Mouse (Mus musculus): ENCODE data around the gene Gm10260. TPM values are rescaled to one million over a fixed set of nuclear protein-coding genes. Genes with fewer than 3 reads are reported as not detected.
A peak's percentile ranks its signal among the peaks of the same experiment; 100 is the strongest.

The Gm10260 gene
- 1.7 and 1.9 TPM in 2 replicates for polyA plus RNA-seq (2014; fragmentation: Nextera tagmentation; extraction: Ambion mirVana)

DNA sequence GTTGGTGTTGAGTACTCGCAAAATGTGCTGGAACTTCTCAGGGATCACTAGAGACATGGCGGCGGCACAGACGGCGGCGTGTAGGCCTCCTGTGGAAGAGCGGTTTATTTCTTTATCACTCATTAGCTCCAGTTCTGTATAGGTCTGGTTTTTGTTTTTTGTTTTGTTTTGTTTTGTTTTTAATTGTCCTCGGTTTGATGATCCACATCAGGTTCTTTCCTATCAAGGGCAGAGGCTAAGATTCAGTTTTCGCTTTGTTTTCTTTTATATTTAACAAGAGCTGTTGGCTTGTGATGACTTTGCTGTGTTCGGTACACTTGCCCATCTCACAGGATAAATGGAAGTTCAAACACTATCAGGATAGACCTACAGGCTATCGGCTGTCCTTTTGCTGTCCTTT is at the start of gene Gm10260:
Gene Gm10260, minus strand, starts transcription at position 101 of the 400 bp plus-strand sequence.
- no peak within 1 kb of the TSS for H3K4me3 ChIP-seq (ENCODE audit: low read depth, low read length)

GRCm38 (mm10) chr13:97809828-97810227 is 49.4 kb upstream of the Gm10260 start:
- no peak overlapping the region for H3K4me3 ChIP-seq (ENCODE audit: low read depth, low read length)
- no peaks in the 10 kb centered on the region for H3K9me3 ChIP-seq (ENCODE audit: control insufficient read depth, low read length)
- no peaks in the 10 kb centered on the region for H3K36me3 ChIP-seq (ENCODE audit: control insufficient read depth, insufficient read depth, low read length)
- H3K4me2 ChIP-seq (ENCODE audit: low read depth, low read length), result no peak overlapping the region
- H3K4me1 ChIP-seq (ENCODE audit: control insufficient read depth, insufficient read depth, low read length), result no peaks in the 10 kb centered on the region
- H3K27me3 ChIP-seq (ENCODE audit: control insufficient read depth, insufficient read depth, low read length), result no peaks in the 10 kb centered on the region
- no peak overlapping the region for H3K9ac ChIP-seq (replicated peaks; ENCODE audit: low read depth, low read length)
- H3K27ac ChIP-seq (ENCODE audit: low read depth, low read length), result no peak overlapping the region
- ATAC-seq (ENCODE audit: low read depth), result no peak
- WGBS, result 91% methylated on average over 4 of the region's 4 CpGs

More for the DNA sequence above, at the start of gene Gm10260:
- no peaks in the 10 kb centered on the region for H3K27me3 ChIP-seq (ENCODE audit: control insufficient read depth, insufficient read depth, low read length)
- H3K4me1 ChIP-seq (ENCODE audit: control insufficient read depth, insufficient read depth, low read length), result 0 out of 2 replicates have a peak, but pooled peaks cover 4% of the 10 kb centered on the region
- ATAC-seq (ENCODE audit: low read depth), result no peak
- H3K4me2 ChIP-seq (ENCODE audit: low read depth, low read length), result no peak within 1 kb of the TSS
- WGBS, result 96% methylated on average over 10 of the region's 11 CpGs
- H3K9ac ChIP-seq (replicated peaks; ENCODE audit: low read depth, low read length), result no peak within 1 kb of the TSS
- H3K36me3 ChIP-seq (ENCODE audit: control insufficient read depth, insufficient read depth, low read length), result no peaks in the 10 kb centered on the region
- no peak within 1 kb of the TSS for H3K27ac ChIP-seq (ENCODE audit: low read depth, low read length)
- no peaks in the 10 kb centered on the region for H3K9me3 ChIP-seq (ENCODE audit: control insufficient read depth, low read length)

GRCm38 (mm10) chr13:97805907-97806306 is 45.5 kb upstream of the Gm10260 start:
- Histone ChIP-seq H3K9ac (replicated peaks; ENCODE audit: low read depth, low read length) (no peak overlapping the region), H3K27ac (ENCODE audit: low read depth, low read length) (no peak overlapping the region), H3K4me1 (ENCODE audit: control insufficient read depth, insufficient read depth, low read length) (no peaks in the 10 kb centered on the region), H3K9me3 (ENCODE audit: control insufficient read depth, low read length) (no peaks in the 10 kb centered on the region), H3K4me3 (ENCODE audit: low read depth, low read length) (no peak overlapping the region), H3K27me3 (ENCODE audit: control insufficient read depth, insufficient read depth, low read length) (no peaks in the 10 kb centered on the region), H3K36me3 (ENCODE audit: control insufficient read depth, insufficient read depth, low read length) (no peaks in the 10 kb centered on the region), H3K4me2 (ENCODE audit: low read depth, low read length) (no peak overlapping the region)
- ATAC-seq (ENCODE audit: low read depth), result no peak
- WGBS, result 92% methylated on average over 9 of the region's 9 CpGs

GRCm38 (mm10) chr13:97802386-97802785 is 42.0 kb upstream of the Gm10260 start:
- no peak overlapping the region for H3K4me2 ChIP-seq (ENCODE audit: low read depth, low read length)
- H3K27ac ChIP-seq (ENCODE audit: low read depth, low read length), result no peak overlapping the region
- H3K9me3 ChIP-seq (ENCODE audit: control insufficient read depth, low read length), result no peaks in the 10 kb centered on the region
- no peaks in the 10 kb centered on the region for H3K36me3 ChIP-seq (ENCODE audit: control insufficient read depth, insufficient read depth, low read length)
- no peak overlapping the region for H3K4me3 ChIP-seq (ENCODE audit: low read depth, low read length)
- no peak overlapping the region for H3K9ac ChIP-seq (replicated peaks; ENCODE audit: low read depth, low read length)
- WGBS, result 40% methylated on average over 4 of the region's 4 CpGs
- no peaks in the 10 kb centered on the region for H3K4me1 ChIP-seq (ENCODE audit: control insufficient read depth, insufficient read depth, low read length)
- no peaks in the 10 kb centered on the region for H3K27me3 ChIP-seq (ENCODE audit: control insufficient read depth, insufficient read depth, low read length)
- ATAC-seq (ENCODE audit: low read depth), result no peak

GRCm38 (mm10) chr13:97797462-97797861 is 37.0 kb upstream of the Gm10260 start:
- no peaks in the 10 kb centered on the region for H3K27me3 ChIP-seq (ENCODE audit: control insufficient read depth, insufficient read depth, low read length)
- H3K27ac ChIP-seq (ENCODE audit: low read depth, low read length), result no peak overlapping the region
- no peak overlapping the region for H3K4me2 ChIP-seq (ENCODE audit: low read depth, low read length)
- no peak for ATAC-seq (ENCODE audit: low read depth)
- no peaks in the 10 kb centered on the region for H3K36me3 ChIP-seq (ENCODE audit: control insufficient read depth, insufficient read depth, low read length)
- H3K9me3 ChIP-seq (ENCODE audit: control insufficient read depth, low read length), result no peaks in the 10 kb centered on the region
- no peaks in the 10 kb centered on the region for H3K4me1 ChIP-seq (ENCODE audit: control insufficient read depth, insufficient read depth, low read length)
- no peak overlapping the region for H3K9ac ChIP-seq (replicated peaks; ENCODE audit: low read depth, low read length)
- 24% methylated on average over 5 of the region's 5 CpGs for WGBS
- H3K4me3 ChIP-seq (ENCODE audit: low read depth, low read length), result no peak overlapping the region

- Histone ChIP-seq H3K27ac (ENCODE audit: low read depth, low read length) (no peak overlapping the region), H3K36me3 (ENCODE audit: control insufficient read depth, insufficient read depth, low read length) (no peaks in the 10 kb centered on the region), H3K4me2 (ENCODE audit: low read depth, low read length) (no peak overlapping the region), H3K4me1 (ENCODE audit: control insufficient read depth, insufficient read depth, low read length) (peaks cover 3% of the 10 kb centered on the region; the same call in 1 of the 2 replicates), H3K9ac (replicated peaks; ENCODE audit: low read depth, low read length) (no peak overlapping the region), H3K4me3 (ENCODE audit: low read depth, low read length) (no peak overlapping the region), H3K9me3 (ENCODE audit: control insufficient read depth, low read length) (no peaks in the 10 kb centered on the region), H3K27me3 (ENCODE audit: control insufficient read depth, insufficient read depth, low read length) (no peaks in the 10 kb centered on the region)
- WGBS, result 91% methylated on average over 1 of the region's 1 CpGs
- no peak for ATAC-seq (ENCODE audit: low read depth)
Measured at GRCm38 (mm10) chr13:97794780-97795179, 34.3 kb upstream of the Gm10260 start.

DNA sequence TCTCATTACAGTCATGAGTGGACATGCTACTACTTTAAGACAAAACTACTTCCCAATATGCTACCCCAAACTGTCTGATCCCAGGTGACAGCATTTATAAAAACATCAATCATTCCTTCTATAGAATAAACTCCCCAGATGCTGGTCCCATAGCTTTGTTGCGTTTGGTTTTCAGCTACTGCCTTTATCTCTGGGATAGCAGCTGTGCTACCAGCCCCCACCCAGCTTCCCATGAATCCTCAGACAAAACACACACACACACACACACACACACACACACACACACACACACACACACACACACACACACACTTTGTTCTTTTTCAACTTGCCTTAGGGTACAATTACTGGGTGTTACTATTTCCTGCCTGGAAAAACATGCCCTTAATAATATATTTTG is 33.5 kb upstream of the Gm10260 start:
- H3K27me3 ChIP-seq (ENCODE audit: control insufficient read depth, insufficient read depth, low read length), result no peaks in the 10 kb centered on the region
- H3K9ac ChIP-seq (replicated peaks; ENCODE audit: low read depth, low read length), result no peak overlapping the region
- no peaks in the 10 kb centered on the region for H3K36me3 ChIP-seq (ENCODE audit: control insufficient read depth, insufficient read depth, low read length)
- H3K9me3 ChIP-seq (ENCODE audit: control insufficient read depth, low read length), result no peaks in the 10 kb centered on the region
- H3K4me1 ChIP-seq (ENCODE audit: control insufficient read depth, insufficient read depth, low read length), result peaks cover 3% of the 10 kb centered on the region; the same call in 1 of the 2 replicates
- WGBS, result 30% methylated on average over 1 of the region's 1 CpGs
- no peak for ATAC-seq (ENCODE audit: low read depth)
- H3K4me2 ChIP-seq (ENCODE audit: low read depth, low read length), result no peak overlapping the region
- no peak overlapping the region for H3K27ac ChIP-seq (ENCODE audit: low read depth, low read length)
- H3K4me3 ChIP-seq (ENCODE audit: low read depth, low read length), result no peak overlapping the region

DNA sequence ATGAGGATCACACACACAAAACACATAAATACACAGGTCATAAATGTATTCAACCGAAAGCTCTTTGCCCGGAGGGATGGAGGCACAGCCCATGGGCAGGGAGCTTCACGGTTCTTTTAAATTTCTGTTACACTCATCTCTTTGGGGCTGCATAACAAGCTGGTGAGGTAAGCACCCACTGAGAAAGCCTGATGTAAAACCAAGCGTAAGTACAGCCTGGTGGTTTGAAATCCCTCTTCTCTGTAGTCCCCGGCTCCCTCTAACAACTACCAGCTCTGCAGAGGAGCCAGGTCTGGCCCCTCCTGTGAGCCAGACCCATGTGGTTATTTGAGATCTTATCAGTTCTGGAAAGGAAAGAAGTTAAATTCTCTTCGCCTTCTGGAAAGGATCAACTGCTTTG is 31.2 kb upstream of the Gm10260 start:
- H3K4me1 ChIP-seq (ENCODE audit: control insufficient read depth, insufficient read depth, low read length), result peaks cover 3% of the 10 kb centered on the region; the same call in 1 of the 2 replicates
- WGBS, result 29% methylated on average over 6 of the region's 6 CpGs
- H3K36me3 ChIP-seq (ENCODE audit: control insufficient read depth, insufficient read depth, low read length), result no peaks in the 10 kb centered on the region
- no peak overlapping the region for H3K9ac ChIP-seq (replicated peaks; ENCODE audit: low read depth, low read length)
- no peak overlapping the region for H3K27ac ChIP-seq (ENCODE audit: low read depth, low read length)
- ATAC-seq (ENCODE audit: low read depth), result peak; percentile 41; the same call in 1 of the 2 replicates
- no peaks in the 10 kb centered on the region for H3K9me3 ChIP-seq (ENCODE audit: control insufficient read depth, low read length)
- H3K4me3 ChIP-seq (ENCODE audit: low read depth, low read length), result no peak overlapping the region
- H3K4me2 ChIP-seq (ENCODE audit: low read depth, low read length), result no peak overlapping the region
- H3K27me3 ChIP-seq (ENCODE audit: control insufficient read depth, insufficient read depth, low read length), result no peaks in the 10 kb centered on the region

- Histone ChIP-seq H3K27ac (ENCODE audit: low read depth, low read length) (no peak overlapping the region), H3K9ac (replicated peaks; ENCODE audit: low read depth, low read length) (no peak overlapping the region), H3K4me1 (ENCODE audit: control insufficient read depth, insufficient read depth, low read length) (peaks cover 3% of the 10 kb centered on the region; the same call in 1 of the 2 replicates), H3K9me3 (ENCODE audit: control insufficient read depth, low read length) (no peaks in the 10 kb centered on the region), H3K4me2 (ENCODE audit: low read depth, low read length) (no peak overlapping the region), H3K36me3 (ENCODE audit: control insufficient read depth, insufficient read depth, low read length) (no peaks in the 10 kb centered on the region), H3K4me3 (ENCODE audit: low read depth, low read length) (no peak overlapping the region), H3K27me3 (ENCODE audit: control insufficient read depth, insufficient read depth, low read length) (no peaks in the 10 kb centered on the region)
- no peak for ATAC-seq (ENCODE audit: low read depth)
- 84% methylated on average over 12 of the region's 12 CpGs for WGBS
Measured at GRCm38 (mm10) chr13:97789782-97790450, 29.5 kb upstream of the Gm10260 start.

All from neural tube, embryonic 14.5 days (tissue).